Mouse (Mus musculus): ENCODE measurements around the gene Vgll1.

- TF ChIP-seq CTCF (IDR thresholded peaks at IDR 0.05; ENCODE audit: low read depth) (no peak), EP300 (optimal IDR thresholded peaks at IDR 0.05) (no peak)
These were observed 19.1 kb downstream of the Vgll1 start for GRCm38 (mm10) chrX:57106956-57107355.

Data from stomach, postnatal 0 days (tissue).